Mouse (Mus musculus) megakaryocyte, embryonic 14.5 days (primary cell): ENCODE data around the gene Hlcs. TPM values are rescaled to one million over a fixed set of nuclear protein-coding genes. Genes with fewer than 3 reads are reported as not detected.

ENCODE experiments used
- H3K27me3 ChIP-seq: replicated peaks from 2 replicates; pipeline ENCODE3; 2012; ENCODE audit warnings: inconsistent platforms
- H3K36me3 ChIP-seq: replicated peaks from 2 replicates; pipeline ENCODE3; 2012; ENCODE audit warnings: low read length, inconsistent platforms, mixed read lengths
- H3K4me1 ChIP-seq: 2 replicates; pipeline ENCODE4 v1.6.1; 2012; ENCODE audit warnings: inconsistent platforms
- H3K4me3 ChIP-seq: replicated peaks from 2 replicates; pipeline ENCODE3; 2012; ENCODE audit warnings: moderate library complexity, mild to moderate bottlenecking, inconsistent platforms
- H3K9me3 ChIP-seq: 2 replicates; pipeline ENCODE4 v1.6.1; 2012; ENCODE audit warnings: inconsistent platforms
- FLI1 ChIP-seq: IDR thresholded peaks from 2 replicates; pipeline ENCODE4 v1.6.1; 2012; ENCODE audit warnings: low read length, inconsistent platforms, mixed read lengths
- GATA1 ChIP-seq: IDR thresholded peaks from 3 replicates; pipeline ENCODE4 v1.6.1; 2012; ENCODE audit warnings: mixed read lengths, low read length, inconsistent platforms, borderline replicate concordance
- polyA plus RNA-seq: library from polyadenylated mRNA; stranded (reverse); fragments of >175 nt; gene quantifications from 2 replicates; pipeline ENCODE4 v1.2.3, GENCODE M21; 2012; ENCODE audit warnings: low replicate concordance; ENCODE audit not compliant: insufficient read depth

Hlcs gene
- polyA plus RNA-seq, 1 experiment: 1.8 TPM

DNA sequence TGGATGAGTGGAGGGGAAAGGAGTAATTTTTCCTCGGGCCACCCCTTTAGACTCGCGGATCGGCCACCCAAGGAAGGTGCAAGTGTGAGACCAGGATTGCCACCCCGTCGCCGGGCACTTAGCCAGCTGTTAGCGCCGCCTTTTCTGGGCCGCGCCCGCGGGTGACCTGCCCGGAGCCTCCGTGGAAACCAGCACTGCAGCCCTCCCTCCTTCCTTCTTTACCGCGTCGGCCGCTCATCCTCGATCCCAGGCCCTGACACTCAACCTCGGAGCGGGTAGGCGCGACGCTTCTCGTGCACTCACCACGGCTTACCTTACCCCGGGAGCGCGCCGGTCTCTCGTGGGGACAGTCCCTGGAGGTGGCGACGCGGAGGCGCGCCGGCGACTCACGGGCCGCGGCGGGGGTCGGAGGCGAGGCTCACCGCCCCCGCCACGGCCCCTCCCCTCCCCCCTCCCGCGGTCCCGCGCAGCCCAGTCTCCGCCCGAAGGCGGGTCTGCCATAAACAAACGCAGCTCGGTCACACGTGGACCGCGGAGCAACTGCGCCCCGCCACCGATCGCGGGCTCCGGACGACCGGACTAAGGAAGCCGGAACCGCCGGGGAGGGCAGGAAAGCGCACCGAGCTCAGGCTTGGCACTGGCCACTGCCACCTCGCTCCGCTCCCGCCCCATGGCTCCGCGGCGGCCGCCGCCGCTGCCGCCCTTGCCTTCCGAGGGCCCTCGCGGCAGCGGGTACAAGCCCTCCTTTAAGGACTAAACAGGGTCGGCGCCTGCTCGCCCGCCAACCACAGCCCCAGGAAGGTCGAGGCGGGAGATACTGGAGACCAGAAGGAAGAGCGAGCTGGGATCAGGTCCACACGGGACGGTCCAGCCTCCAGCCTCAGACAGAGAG lies 228.4 kb downstream of the Hlcs start, which contains the start of gene Sim2:
Sim2 (plus strand) TSS at position 221 of the 892 bp plus-strand sequence.
- peak within 1 kb of the TSS; percentile 74 for H3K4me3 ChIP-seq
- no peak for TF ChIP-seq GATA1
- no peak for TF ChIP-seq FLI1
- H3K36me3 ChIP-seq: no peaks in the 10 kb centered on the region
- peaks cover 2% of the 10 kb centered on the region; the same call in 1 of the 2 replicates for H3K9me3 ChIP-seq
- H3K27me3 ChIP-seq: peaks cover 96% of the 10 kb centered on the region
- H3K4me1 ChIP-seq: peaks cover 31% of the 10 kb centered on the region

DNA sequence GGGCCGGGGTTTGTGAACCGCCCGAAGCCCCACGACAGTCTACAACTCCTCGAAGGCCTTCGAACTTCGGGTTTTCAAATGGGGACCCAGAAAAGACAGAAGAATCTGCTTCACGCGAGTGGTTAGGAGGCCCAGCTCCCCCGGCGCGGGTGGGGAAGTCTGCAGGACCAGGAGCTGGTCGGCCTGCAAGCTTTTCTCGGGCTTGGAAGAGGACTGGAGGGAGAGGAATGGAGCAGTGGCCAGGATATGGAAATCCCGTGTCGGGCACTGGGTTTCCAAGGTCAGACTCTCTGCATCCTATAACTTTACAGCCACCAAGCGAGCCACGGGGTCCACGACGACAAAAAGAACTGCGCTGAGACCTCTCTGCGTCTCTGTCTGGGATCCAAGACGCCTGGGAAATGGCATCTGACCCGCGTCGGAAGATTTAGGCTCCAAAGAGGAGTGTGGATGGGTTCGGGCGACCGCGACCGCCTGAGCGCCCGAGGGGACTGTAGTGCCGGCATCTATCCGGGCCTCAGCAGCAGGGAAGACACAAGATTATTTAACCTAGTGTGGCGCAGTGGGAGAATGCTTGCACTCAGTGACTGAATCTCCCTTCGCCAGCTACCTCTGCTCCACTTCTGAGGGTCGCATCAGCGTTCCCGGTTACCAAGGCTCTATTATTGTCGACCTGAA lies 229.4 kb downstream of the Hlcs start:
- TF ChIP-seq GATA1 (no peak), FLI1 (no peak)
- peaks cover 33% of the 10 kb centered on the region for H3K4me1 ChIP-seq
- peaks cover 96% of the 10 kb centered on the region for H3K27me3 ChIP-seq
- no peaks in the 10 kb centered on the region for H3K36me3 ChIP-seq
- H3K9me3 ChIP-seq: peaks cover 2% of the 10 kb centered on the region; the same call in 1 of the 2 replicates
- H3K4me3 ChIP-seq: no peak overlapping the region

DNA sequence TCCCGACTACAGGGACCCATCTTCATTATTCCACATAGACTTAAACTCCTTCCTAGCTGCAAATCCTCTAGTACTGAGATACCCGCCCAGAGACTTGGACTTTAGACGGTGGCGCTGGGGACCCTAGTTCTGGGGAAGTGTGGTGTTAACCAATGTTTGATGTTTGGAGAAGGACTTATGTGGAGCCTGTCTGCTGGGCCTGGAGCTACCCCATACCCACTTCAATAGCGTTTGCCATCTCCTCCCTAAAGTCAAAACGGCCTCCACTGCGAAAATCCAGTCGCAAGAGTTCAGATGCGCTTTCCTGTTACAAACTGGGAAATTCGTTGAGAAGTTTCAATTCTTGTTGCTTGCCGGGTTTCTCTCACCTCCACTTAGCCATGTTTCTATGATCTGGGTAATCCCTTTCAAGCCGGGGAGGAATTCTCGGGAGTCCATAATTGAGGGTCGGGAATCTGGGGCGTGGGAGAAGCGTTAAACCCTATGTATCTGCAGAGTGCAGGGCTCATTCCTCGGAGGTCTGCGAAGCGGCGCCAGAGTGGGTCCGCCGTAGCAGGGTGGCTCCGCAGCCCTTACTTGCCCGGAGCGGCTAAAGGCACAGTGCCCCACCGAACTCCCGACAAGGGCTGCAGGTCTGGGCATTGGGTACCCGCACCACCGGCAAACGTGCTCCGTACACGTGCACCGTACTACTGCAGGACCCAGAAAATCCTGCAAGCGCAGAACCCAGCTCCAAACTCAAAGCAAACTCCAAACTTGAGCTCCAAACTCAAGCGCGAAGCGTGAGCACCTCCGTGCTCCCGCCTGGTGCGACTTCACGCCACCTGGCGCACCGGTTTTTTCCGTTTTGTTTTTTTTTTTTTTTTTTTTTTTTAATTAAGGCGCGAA lies 230.2 kb downstream of the Hlcs start:
- TF ChIP-seq FLI1 (no peak), GATA1 (no peak)
- Histone ChIP-seq H3K36me3 (no peaks in the 10 kb centered on the region), H3K9me3 (peaks cover 2% of the 10 kb centered on the region; the same call in 1 of the 2 replicates), H3K4me1 (peaks cover 32% of the 10 kb centered on the region), H3K4me3 (no peak overlapping the region), H3K27me3 (peaks cover 96% of the 10 kb centered on the region)

DNA sequence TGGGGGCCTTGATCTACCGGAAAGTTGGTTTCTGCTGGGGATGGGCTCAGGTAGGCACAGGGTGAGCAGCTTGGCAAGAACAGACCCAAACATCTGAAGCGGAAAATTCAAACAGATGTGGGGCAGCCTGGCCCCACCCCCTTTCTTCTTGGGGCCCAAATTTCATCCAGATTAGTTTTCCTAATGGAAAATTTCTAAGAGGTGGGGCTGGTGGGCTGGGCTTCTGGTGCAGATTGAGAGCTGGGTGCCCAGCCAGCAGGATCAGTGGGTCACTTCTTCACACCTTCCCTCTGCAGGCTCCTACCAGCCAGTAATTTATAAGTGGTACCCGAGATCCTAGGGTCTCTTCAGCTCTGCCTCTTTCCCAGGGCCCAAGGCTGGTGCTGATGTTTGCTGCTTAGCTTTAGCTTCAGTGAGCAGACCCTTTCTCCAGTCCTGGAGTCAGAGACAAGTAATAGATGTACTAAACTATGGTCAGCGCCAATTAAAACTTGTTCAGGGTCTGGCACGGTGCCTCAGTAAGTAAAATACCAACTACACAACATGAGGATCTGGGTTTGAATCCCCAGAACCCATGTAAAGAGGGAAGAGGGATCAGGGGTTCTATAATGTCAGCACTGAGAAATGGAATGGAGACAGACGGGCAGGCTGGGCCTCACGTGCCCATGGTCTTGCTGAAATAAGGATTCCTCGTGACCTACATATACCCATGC lies 231.2 kb downstream of the Hlcs start:
- Histone ChIP-seq H3K4me3 (no peak overlapping the region), H3K4me1 (peaks cover 29% of the 10 kb centered on the region), H3K9me3 (no peaks in the 10 kb centered on the region), H3K36me3 (no peaks in the 10 kb centered on the region), H3K27me3 (peaks cover 96% of the 10 kb centered on the region)
- no peak for TF ChIP-seq GATA1
- TF ChIP-seq FLI1: no peak

DNA sequence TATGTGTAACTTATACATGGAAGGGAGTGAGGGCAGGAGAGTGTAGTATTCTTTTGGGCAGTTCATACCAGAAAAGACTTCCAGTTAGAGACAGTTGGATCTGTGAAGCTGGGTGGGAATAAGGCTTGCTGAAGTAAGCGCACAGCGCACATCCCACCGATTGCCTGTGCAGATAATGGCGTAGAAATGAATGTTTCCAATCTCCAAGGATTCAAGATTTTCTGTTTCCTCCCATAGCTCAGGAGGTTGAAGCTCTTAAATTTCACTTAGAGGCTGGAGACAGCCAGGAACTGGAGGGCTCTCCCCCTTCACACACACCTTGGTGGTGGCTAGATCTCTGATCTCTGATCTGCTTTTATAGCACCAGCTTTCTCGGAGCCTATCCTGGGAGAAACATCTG lies 231.8 kb downstream of the Hlcs start:
- Histone ChIP-seq H3K36me3 (no peaks in the 10 kb centered on the region), H3K9me3 (no peaks in the 10 kb centered on the region), H3K4me3 (no peak overlapping the region), H3K4me1 (peaks cover 23% of the 10 kb centered on the region), H3K27me3 (peaks cover 95% of the 10 kb centered on the region)
- no peak for TF ChIP-seq GATA1
- TF ChIP-seq FLI1: no peak

DNA sequence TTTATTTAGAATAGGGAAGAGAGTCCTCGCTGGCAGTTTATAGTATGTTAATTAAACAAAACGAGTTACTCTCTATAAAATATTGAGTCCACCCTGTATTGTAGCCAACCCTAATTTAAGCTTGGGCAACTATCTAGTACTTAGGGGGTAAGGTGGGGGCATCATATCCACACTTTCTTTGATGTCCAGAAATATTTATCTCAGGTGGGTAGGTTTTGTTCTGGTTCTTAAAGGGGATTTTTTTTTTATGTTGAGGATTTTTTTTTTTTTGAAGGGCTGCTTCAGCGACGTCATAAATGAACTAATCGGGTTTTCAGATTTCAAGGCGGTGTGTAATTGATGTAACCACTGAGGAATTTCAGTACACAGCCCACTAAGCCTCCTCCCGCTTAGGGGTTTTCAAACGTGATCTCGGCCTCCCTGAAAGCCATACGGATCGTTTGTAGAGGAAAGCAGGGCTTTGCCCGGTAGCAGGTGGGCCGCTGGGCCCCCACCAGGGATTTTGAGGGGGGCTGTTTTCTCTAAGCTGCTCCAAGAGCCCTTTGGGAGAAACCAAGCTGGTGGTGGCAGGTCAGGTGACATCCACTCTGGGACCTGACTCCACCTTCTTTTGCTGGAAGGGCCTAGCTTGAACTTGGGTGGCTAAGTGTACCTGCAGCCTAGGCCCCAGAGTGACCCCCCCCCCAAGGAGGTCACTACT lies 233.4 kb downstream of the Hlcs start:
- H3K36me3 ChIP-seq: no peaks in the 10 kb centered on the region
- TF ChIP-seq GATA1 (no peak), FLI1 (no peak)
- H3K4me1 ChIP-seq: peaks cover 11% of the 10 kb centered on the region
- peaks cover 95% of the 10 kb centered on the region for H3K27me3 ChIP-seq
- peaks cover 9% of the 10 kb centered on the region for H3K9me3 ChIP-seq
- H3K4me3 ChIP-seq: no peak overlapping the region

DNA sequence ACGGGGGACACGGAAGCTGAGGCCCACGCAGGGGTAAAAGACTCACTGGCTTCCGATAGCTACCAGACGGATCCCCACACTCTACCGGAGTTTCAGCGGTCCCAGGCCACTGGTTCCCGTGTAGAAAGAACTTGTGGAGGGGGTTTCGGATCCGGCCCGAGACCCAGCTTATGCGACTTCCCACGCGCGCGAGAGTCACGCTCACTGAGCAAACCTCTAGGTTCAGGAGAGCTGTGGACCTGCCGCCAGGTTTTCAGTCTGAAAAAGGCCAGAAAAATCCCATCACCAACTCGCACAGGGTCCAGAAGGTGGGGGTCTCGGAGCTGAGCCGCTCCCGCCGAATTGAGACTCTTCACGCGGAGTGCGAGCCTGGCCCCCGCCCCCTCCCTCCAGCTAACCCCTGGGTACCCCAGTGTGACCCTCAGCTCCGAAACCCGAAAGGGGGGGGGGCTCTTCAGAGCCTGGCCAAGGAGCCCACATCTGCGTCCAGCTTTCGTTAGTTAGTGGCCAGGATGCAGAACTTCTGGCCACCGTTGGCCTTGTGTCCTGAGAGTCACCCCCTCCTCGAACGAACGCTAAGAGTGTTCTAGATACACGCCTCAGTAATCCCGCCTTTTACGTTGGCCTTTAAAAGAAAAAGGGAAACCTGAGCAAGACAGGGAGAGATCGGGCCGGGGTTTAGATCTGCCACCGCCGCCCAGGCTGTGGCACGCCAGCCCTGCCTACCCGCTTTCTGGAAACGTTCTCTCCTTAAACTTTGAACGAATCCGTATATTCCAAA lies 234.1 kb downstream of the Hlcs start:
- peaks cover 89% of the 10 kb centered on the region for H3K27me3 ChIP-seq
- TF ChIP-seq GATA1: no peak
- no peak for TF ChIP-seq FLI1
- H3K36me3 ChIP-seq: no peaks in the 10 kb centered on the region
- peaks cover 7% of the 10 kb centered on the region for H3K4me1 ChIP-seq
- peaks cover 10% of the 10 kb centered on the region for H3K9me3 ChIP-seq
- no peak overlapping the region for H3K4me3 ChIP-seq

Other genes starting within 250 kb of the Hlcs start
- gene Sim2, start 228.6 kb downstream of the Hlcs start, polyA plus RNA-seq: not detected in 2 replicates
- not detected in 2 replicates for gene Ripply3, start 14.8 kb upstream of the Hlcs start, polyA plus RNA-seq
- 1.5 and 2.1 TPM in 2 replicates for gene Ttc3, start 57.0 kb upstream of the Hlcs start, polyA plus RNA-seq
- gene Pigp, start 58.3 kb upstream of the Hlcs start, polyA plus RNA-seq: 25.2 and 39.6 TPM in 2 replicates
- 2.8 and 3.1 TPM in 2 replicates for gene Vps26c, start 213.3 kb upstream of the Hlcs start, polyA plus RNA-seq